Mouse (Mus musculus): Measurements from ENCODE around the gene Kirrel. TPM values are rescaled to one million over a fixed set of nuclear protein-coding genes. Genes with fewer than 3 reads are reported as not detected.
"Not testable (repeated sequence)": the region's sequence is repeated elsewhere in the genome, so short reads cannot be mapped to it uniquely, and the experiment has no call there.

Gene Kirrel
- total RNA-seq, 1 experiment from 2014 or later = not detected

DNA sequence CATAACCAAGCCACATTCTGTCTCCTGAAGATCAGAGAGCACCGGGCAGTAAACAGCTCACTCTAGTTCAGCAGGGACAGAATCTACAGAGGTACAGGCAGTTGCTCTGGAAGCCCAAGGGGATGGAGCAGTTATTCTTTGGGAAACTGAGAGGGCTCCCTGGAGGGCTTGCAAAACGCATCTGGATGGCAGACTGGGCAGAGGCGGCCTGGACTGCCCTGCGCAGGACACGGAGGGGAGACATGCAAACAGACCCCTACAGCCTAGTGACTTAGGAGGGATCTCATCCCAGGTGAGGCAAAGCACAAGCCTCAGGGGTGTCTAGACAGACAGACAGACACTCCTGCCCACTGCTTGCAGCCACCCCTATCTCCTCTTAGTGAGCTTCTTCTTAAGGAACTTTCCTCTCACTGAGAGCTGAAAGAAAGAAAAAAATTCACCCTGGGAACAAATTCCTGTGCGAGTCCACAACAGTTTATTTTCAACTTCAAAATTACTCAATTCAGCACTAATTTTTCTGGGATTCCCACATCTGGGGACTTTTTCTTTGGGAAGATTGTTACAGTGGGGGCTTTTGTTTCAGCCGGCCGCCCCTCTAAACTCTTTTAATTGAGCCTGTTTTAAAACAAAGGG lies 24.4 kb downstream of the Kirrel start:
- ATAC-seq (replicated peaks; ENCODE audit: insufficient number of reproducible peaks, low FRiP score, low TSS enrichment, poor library complexity, severe bottlenecking) = no peak

DNA sequence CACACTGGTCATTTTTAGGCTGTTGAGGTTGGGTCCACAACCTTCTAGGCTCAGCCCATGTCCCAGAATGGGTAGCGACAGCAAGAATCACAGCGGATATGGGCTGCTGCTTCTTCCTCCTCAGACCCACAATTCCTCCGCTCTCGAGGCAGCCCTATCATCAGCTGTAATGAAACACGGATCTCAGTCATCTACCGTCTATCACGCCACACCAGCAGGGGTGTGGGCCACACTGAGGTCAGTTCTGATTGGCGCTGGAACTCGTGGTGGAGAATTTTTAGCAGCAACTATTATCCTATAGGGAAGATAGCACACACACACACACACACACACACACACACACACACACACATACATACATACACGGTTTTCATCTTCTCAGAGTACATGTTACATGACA lies 25.1 kb downstream of the Kirrel start:
- ATAC-seq (replicated peaks; ENCODE audit: insufficient number of reproducible peaks, low FRiP score, low TSS enrichment, poor library complexity, severe bottlenecking) = no peak

DNA sequence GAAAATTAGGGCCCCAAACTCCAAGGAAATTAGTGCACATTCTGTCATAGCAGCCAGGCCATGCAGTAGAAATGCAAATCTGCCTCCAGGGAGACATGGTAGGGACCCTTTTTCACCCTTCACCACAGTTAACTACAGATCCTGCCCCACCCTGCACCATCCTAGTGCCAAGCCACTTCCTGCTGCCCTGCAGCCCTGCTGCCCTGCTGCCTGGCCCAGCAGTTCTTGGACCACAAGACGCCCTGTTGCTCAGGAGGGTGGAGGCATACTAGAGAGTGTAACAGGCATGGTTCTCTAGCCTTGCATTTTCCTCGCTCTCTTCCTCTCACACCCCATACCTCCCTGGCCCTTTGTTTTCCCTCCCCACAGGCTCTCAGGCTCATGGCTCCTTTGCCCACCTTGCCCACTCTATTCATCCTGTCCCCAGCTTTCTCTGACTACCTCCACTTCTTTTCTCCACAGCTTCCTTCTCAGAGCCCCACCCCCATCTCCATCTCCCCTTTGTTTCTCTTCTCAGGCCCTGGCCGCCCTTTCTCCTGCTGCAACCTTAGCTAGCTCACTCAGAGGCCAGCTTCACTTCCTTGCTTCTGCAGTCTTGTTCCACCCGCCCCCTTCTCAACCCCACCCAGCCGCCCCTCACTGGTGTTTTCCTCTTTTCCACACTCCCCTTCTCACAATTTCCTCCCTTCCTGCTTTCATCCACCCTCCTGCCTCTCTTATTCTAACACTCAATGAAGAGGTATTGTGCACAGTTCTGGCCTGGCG lies 29.9 kb downstream of the Kirrel start:
- no peak for ATAC-seq (replicated peaks; ENCODE audit: insufficient number of reproducible peaks, low FRiP score, low TSS enrichment, poor library complexity, severe bottlenecking)

DNA sequence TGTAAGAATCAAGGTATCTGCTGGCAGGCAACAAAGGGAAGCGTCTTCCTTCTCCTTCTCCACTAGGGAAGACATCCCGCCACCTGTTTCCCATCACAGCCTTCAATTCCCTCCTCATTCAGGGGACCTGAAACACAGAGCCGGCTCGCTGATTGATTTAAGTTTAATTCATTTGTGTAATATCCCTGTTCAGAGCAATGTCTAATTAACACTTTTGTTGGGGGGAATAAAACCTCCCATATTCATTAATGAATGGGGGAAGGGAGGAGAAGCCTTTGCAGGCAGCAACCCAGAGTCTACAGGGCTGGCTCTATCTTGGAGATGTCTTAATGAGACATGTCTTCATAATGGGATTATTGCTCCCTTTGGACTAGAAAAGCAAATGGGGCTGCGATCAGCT lies 34.3 kb downstream of the Kirrel start:
- no peak for ATAC-seq (replicated peaks; ENCODE audit: insufficient number of reproducible peaks, low FRiP score, low TSS enrichment, poor library complexity, severe bottlenecking)

DNA sequence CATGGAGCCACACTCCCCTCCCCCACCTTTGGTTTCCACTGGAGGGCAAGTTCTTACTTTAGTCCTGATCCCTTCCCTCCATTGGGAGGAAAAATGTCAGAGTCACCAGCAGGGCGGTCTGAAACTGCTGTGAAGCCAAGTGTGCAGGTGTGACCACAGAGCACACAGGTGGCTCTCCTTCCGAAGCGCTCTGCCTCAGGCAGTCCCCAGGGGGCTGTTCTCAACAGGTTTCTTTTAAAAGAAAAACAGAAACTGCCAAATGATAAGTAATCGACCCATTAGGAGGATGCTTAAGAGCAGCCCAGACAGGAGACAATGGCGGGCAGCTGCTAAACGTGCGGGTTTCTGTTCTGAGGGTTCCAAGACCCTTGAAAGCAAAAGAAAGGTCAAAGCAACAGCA lies 37.8 kb downstream of the Kirrel start:
- no peak for ATAC-seq (replicated peaks; ENCODE audit: insufficient number of reproducible peaks, low FRiP score, low TSS enrichment, poor library complexity, severe bottlenecking)

DNA sequence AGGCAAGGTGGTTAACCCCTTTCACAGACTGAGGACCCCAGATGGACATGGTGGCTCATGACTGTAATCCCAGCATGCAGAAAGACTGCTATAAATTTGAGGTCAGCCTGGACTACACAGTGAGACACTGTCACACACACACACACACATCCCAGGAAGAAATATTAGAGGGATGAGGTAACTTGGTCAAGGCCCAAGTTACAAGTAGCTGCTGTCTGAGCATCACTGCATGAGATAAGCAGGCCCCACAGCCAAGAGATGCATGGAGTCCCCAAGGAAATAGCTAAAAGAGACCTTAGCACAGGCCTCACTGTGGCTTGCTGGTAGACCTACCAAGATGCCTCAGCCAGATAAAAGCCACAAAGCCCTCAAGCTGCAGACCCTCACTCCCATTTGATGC lies 39.6 kb downstream of the Kirrel start:
- ATAC-seq (replicated peaks; ENCODE audit: insufficient number of reproducible peaks, low FRiP score, low TSS enrichment, poor library complexity, severe bottlenecking) = no peak

DNA sequence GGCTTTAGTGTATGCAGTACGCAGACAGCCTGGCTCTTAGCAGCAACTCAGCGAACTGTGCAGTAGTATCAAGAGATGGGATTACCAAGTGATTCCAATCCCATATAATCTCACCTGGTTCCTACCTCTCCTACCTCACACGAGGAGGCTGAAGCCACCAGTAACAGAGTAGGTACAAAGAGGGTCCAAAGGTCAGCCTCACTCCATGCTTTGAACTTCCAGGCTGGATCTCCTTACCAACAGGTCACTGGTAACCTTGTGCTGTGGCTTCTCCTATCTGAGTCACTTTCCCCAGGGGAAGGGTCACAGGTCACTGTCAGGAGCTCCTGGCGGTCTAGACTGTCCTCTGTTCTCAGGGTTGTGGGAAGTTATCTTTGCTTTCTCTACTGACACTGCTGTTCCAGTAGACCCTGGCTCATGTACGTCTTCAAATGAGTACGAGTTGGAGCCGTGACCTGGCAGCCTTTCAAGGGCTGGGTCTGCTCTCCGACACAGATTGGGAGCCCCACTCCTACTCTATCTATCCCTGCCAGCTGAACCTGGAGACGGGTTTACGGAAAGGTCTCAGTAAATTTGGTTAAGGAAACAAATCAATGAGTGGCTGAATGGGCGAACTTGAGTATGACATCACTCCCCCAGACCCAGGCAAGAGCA lies 42.7 kb downstream of the Kirrel start:
- no peak for ATAC-seq (replicated peaks; ENCODE audit: insufficient number of reproducible peaks, low FRiP score, low TSS enrichment, poor library complexity, severe bottlenecking)

DNA sequence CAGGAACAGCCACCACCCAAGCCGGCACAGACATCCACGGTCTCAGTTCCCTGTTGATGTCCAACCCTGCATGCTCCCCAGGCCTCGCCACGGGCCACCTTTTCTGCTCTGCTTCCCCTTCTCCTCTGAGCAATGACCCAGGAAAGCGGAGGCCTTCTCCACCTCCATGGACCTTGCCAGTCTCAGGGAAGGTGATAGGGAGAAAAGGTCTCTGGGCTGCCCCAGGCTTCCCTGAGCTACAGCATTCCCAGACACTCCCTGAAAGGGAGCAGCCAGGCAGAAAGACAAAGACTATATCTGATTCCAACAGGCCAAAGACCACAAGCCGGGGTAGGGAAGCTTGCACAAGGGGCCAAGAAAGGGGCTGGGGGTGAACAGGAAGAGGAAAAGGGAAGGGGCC lies 43.6 kb downstream of the Kirrel start:
- no peak for ATAC-seq (replicated peaks; ENCODE audit: insufficient number of reproducible peaks, low FRiP score, low TSS enrichment, poor library complexity, severe bottlenecking)

DNA sequence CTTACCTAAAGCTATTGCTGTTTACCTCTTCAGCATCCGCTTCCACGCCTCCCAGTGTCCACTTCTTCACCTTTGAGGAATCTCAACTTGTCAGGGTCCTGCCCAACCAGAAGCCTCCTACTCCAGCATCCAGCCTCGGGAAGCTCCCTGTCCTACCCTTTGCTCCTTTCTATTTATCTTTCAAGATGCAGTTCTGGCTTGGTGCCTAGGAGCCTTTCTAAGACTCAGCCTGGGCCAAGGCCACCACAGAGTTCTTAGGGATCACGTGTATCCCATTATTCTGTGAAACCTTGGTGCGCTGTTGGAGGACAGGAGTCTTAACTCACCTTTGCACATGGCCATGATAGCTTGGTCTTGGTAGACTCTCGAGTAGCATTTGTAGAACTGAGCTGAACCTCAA lies 50.8 kb downstream of the Kirrel start:
- no peak for ATAC-seq (replicated peaks; ENCODE audit: insufficient number of reproducible peaks, low FRiP score, low TSS enrichment, poor library complexity, severe bottlenecking)

DNA sequence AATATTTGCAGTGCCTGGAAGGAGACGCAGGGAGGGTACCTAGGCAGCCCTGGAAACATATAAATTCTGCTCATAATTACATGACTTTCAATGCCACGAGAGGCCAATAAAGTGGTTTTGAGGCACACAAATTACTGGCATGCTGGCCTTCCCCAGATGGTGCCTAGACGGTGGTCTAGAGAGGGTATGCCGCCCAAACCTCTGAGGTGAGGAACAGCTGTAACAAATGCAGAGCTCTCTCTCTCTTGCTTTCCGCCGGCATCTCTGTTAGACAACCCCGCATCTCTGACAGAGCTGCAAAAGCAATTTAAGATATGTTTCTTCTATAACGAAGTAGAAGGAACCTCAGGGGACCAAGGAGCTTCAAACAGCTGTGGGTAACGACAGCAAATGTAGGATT lies 56.3 kb downstream of the Kirrel start:
- ATAC-seq (replicated peaks; ENCODE audit: insufficient number of reproducible peaks, low FRiP score, low TSS enrichment, poor library complexity, severe bottlenecking) = no peak

DNA sequence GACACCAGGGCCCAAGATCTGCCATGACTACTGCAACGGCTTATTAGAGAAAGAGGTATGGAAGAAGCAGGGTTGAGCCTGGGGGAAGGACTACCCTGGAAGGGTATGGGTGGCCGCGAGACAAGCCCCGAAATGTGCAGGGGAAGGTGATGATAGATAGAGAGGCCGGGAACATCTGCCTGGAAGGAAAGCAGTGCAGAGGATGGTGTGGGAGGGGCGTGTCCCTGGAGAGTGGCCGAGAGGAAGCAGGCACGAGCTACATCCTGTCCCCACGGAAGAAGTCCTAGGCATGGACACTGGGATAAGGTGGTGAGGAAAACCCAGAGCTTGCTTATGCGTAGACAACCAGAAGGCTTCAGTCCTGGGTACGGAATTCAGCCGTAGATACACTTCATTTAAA lies 56.9 kb downstream of the Kirrel start:
- ATAC-seq (replicated peaks; ENCODE audit: insufficient number of reproducible peaks, low FRiP score, low TSS enrichment, poor library complexity, severe bottlenecking) = no peak

DNA sequence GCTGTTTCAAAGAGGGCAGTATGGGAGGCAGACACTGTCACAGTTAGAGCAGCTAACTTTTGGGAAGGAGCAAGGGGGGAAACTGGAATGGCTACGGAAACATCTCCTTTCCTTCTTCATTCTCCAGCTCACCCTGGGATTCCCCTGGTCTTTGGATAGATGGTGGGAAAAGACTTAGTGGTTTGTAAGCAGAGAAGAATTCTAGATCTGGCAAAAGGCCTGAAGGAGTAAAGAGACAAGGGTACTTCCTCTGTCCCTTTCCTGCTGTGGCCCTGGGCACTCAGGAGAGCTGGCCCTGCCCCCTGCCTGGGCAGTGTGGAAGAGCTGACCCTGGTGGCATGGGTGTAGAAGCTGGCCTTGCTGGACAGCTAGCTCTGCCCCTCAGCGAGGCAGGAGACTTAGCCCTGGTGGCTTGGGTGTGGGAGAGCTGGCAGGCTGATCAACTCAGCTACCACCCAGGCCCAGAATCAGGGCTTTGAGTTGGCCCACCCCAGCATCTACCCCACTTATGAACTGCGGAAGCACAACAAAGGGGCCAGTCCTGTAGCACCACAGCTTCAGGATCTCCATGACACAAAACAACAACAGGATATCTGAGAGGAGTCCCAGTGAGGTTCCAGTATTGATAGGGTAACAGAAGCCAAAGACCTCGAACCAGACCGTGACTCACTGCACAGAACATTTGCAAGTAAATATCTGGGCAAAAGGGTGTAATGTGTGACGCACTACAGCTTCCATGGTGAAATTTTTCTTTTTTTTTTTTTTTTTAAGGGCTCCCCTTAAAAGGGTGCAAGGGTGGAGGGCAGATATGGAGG lies 58.6 kb downstream of the Kirrel start:
- no peak for ATAC-seq (replicated peaks; ENCODE audit: insufficient number of reproducible peaks, low FRiP score, low TSS enrichment, poor library complexity, severe bottlenecking)

DNA sequence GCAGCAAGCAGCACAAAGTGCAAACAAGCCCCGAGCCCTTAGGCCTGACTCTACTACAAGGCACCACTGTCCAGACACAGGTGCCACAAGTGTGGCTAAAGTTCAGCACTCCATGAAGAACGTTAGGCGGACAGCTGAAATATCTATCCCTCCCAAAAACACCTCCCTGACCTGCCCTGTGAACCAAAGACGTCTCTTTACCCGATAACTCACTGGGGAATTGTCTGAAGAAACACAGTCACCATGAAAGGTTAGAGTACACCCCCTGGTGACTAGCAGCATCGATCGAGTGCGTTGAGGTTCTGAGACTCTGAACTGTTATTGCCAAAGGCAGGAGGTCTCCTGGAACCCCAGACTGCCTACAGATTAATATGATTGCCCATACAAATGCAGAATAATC lies 59.3 kb downstream of the Kirrel start:
- no peak for ATAC-seq (replicated peaks; ENCODE audit: insufficient number of reproducible peaks, low FRiP score, low TSS enrichment, poor library complexity, severe bottlenecking)

DNA sequence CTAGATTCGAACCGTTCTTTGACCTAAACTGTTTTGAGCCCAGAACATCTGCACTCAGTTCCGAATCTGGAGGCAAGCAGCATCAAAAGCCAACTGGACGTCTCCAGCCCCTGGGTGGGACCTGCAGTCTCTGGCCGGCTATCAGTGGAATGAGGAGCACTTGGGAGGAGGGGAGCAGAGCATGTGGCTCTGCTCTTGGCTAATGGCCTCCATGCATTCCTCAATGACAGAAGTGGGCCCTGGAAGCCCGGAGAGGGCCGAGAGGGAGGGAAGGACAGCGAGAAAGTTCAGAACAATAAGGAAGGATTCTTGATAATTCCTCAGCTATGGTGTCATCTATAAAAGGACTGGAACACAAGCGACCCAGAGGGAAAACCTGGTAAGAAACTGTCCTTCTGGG lies 59.7 kb downstream of the Kirrel start:
- ATAC-seq (replicated peaks; ENCODE audit: insufficient number of reproducible peaks, low FRiP score, low TSS enrichment, poor library complexity, severe bottlenecking) = no peak

DNA sequence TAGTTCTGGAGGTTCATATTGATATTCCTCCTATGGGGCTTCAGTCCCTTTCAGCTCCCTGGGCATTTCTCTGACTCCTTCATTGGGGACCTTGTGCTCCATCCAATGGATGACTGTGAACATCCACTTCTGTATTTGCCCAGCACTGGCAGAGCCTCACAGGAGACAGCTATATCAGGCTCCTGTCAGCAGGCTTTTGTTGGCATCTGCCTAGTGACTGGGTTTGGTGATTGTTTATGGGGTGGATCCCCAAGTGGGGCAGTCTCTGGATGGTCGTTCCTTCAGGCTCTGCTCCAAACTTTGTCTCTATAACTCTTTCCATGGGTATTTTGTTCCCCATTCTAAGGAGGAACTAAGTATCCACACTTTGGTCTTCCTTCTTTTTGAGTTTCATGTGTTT lies 60.7 kb downstream of the Kirrel start:
- ATAC-seq (replicated peaks; ENCODE audit: insufficient number of reproducible peaks, low FRiP score, low TSS enrichment, poor library complexity, severe bottlenecking) = not testable (repeated sequence)

DNA sequence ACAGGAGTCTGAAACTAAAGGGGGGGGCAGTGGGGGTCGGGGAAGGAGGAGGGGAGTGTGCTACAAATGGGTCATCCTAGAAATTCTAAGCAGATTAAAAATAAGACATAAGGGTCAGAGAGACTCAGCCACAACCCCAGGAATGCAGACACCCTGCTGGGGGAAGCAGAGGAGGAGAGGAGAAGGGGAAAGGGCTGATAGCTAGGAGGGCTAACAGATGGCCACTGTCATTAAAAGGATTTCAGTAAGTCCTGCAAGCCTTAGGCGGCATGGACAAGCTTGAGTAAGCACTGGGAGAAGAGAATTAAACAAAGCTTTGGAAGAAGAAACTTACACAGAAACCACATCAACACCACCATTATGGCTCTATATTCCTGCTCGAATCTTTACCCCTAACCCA lies 62.3 kb downstream of the Kirrel start:
- ATAC-seq (replicated peaks; ENCODE audit: insufficient number of reproducible peaks, low FRiP score, low TSS enrichment, poor library complexity, severe bottlenecking) = no peak

DNA sequence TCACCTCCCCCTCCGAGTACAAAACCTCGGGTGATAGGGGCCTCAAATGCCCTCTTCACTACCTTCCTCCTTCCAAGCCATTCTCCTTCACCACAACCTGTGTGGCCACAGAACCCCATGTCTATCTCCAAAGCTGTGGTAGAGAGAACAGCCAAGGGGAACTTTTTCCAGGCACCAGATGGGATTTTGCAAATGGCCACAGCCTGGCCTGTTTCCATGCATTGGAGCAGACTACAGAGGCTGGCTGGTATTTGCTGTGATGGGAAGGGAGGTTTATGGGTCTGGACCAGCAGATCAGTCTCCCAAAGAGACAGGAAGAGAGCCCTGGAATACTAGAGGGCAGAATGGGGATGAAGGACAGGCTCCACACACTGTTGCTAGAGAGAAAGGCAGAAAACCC lies 69.7 kb downstream of the Kirrel start:
- no peak for ATAC-seq (replicated peaks; ENCODE audit: insufficient number of reproducible peaks, low FRiP score, low TSS enrichment, poor library complexity, severe bottlenecking)

DNA sequence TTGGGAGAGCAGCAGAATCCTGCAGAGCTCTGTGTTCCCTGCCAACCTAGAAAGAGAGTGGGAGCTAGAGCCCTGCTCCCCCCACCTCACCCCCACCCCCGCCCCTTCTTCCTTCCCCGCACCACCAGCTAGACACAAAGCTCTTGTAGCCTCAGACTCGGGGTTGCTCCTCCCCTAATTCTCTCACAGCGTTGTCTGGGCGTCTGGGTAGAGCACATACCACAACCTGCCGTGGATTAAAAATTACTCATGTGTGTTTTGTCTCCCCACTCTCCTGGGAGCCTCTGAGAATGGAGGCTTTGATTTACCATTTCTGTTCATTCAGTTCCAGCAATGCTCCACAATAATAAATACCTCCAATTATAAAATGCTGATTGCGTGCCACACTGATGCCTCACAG lies 72.2 kb downstream of the Kirrel start:
- ATAC-seq (replicated peaks; ENCODE audit: insufficient number of reproducible peaks, low FRiP score, low TSS enrichment, poor library complexity, severe bottlenecking) = no peak

DNA sequence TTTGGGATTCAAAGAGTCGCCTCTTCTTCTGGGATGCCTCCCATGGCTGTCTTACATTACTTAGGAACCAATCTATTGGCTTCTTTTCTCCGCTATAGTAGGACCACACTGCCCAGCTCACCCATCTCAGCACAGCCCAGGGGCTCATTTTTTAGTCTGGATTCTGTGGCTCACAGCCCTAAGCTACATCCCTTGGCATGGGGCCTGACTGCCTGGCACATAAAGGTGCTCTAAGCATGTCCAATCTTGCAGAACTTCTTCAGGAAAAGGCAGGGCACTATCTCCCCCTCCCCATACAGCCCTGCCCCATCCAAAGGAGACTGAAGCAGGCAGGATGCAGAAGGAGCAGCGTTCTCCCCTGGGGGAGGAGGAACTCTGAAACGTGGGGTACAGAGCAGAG lies 73.6 kb downstream of the Kirrel start:
- ATAC-seq (replicated peaks; ENCODE audit: insufficient number of reproducible peaks, low FRiP score, low TSS enrichment, poor library complexity, severe bottlenecking) = no peak

All from monocyte, adult 5-6 weeks (primary cell).